23 mouse cellular contexts compared by ENCODE assay signal in the genomic region with DNA sequence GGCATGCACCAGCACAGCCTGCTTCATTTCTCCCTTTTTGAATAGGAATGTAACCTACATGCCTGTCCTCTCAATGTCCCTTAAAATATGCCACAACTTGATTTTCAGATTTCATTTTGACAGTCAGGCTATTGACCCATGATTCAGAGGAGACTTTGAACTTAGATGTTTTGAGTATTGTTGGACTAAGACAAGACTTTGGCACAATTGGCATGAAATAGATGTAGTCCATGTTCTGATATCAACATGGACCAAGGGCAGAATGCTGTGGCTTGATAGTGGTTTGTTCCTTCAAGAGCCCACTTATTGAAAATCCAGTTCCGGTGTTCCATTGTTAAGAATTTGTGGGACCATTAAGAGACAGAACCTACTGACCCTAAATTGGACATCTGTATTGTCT. TPM values are rescaled to one million over a fixed set of nuclear protein-coding genes. Genes with fewer than 3 reads are reported as not detected.
"Had no signal": no experiment of that assay in that cellular context is flagged by ENCODE, and none has a peak within 500 bp of the region (broad histone marks: within the 10 kb centered on the region; RNA-seq: fewer than 3 reads in every experiment).

No protein-coding gene starts in this region.

- H3K9ac ChIP-seq: neural tube, embryonic 13.5 days; neural tube, embryonic 15.5 days; stomach, embryonic 15.5 days had no signal

- H3K4me3 ChIP-seq: neural tube, embryonic 13.5 days; neural tube, embryonic 15.5 days; stomach, embryonic 15.5 days had no signal

- DNase-seq: retina, postnatal 1 day; right cerebral cortex, adult 18-20 months; right cerebral cortex, postnatal 14 days; right cerebral cortex, postnatal 25 days; right cerebral cortex, postnatal 4 days; spleen, adult 18-20 months; thymus, adult 18-20 months; thymus, adult 2 months; thymus, postnatal 14 days; thymus, postnatal 25 days; thymus, postnatal 36 days; thymus, postnatal 4 days had no signal

- H3K36me3 ChIP-seq: neural tube, embryonic 13.5 days; neural tube, embryonic 15.5 days; stomach, embryonic 15.5 days had no signal

- H3K27me3 ChIP-seq: neural tube, embryonic 13.5 days; neural tube, embryonic 15.5 days; stomach, embryonic 15.5 days had no signal

- H3K27ac ChIP-seq: neural tube, embryonic 13.5 days; neural tube, embryonic 15.5 days; stomach, embryonic 15.5 days; stomach, postnatal 0 days had no signal

- H3K4me1 ChIP-seq: neural tube, embryonic 13.5 days; neural tube, embryonic 15.5 days; stomach, embryonic 15.5 days had no signal

RNA-seq across cellular contexts. Expression of gene Cyp3a11, which starts 23.6 kb away (rescaled TPM):
- total RNA-seq: neutrophil, adult 5-6 weeks had no signal
- polyA plus RNA-seq: neural tube, embryonic 13.5 days; neural tube, embryonic 14.5 days; neural tube, embryonic 15.5 days; spleen, adult 2 months; stomach, embryonic 14.5 days; testis, adult 2 months; thymus, postnatal 0 days; urinary bladder, adult 2 months had no signal
